28 mouse cellular contexts compared by ENCODE assay signal in genomic region chr4:7424081-7424480, GRCm38 (mm10).
"Had no signal": no experiment of that assay in that cellular context is flagged by ENCODE, and none has a peak within 500 bp of the region (broad histone marks: within the 10 kb centered on the region; RNA-seq: fewer than 3 reads in every experiment).

No protein-coding gene starts in this region.

- H3K9ac ChIP-seq: heart, embryonic 13.5 days; heart, embryonic 15.5 days; hindbrain, embryonic 13.5 days; hindbrain, embryonic 15.5 days; kidney, embryonic 15.5 days; limb, embryonic 13.5 days; limb, embryonic 15.5 days; liver, embryonic 12.5 days; liver, embryonic 14.5 days had no signal

- H3K27ac ChIP-seq: gastrocnemius, adult 2 months; heart, adult 2 months; heart, embryonic 13.5 days; heart, embryonic 15.5 days; hindbrain, embryonic 13.5 days; hindbrain, embryonic 15.5 days; hindbrain, postnatal 0 days; kidney, embryonic 15.5 days; kidney, postnatal 0 days; limb, embryonic 13.5 days; limb, embryonic 15.5 days; liver, embryonic 12.5 days; liver, embryonic 14.5 days had no signal

- H3K4me3 ChIP-seq: gastrocnemius, adult 2 months; heart, adult 2 months; heart, embryonic 13.5 days; heart, embryonic 15.5 days; hindbrain, embryonic 13.5 days; hindbrain, embryonic 15.5 days; kidney, embryonic 15.5 days; limb, embryonic 13.5 days; limb, embryonic 15.5 days; liver, embryonic 12.5 days had no signal

- ATAC-seq: hindbrain, postnatal 0 days; intestine, embryonic 16.5 days; liver, embryonic 12.5 days had no signal

- H3K27me3 ChIP-seq: heart, embryonic 13.5 days; heart, embryonic 15.5 days; hindbrain, embryonic 13.5 days; hindbrain, embryonic 15.5 days; kidney, embryonic 15.5 days; limb, embryonic 13.5 days; limb, embryonic 15.5 days; liver, embryonic 12.5 days had no signal

- H3K4me1 ChIP-seq: heart, embryonic 13.5 days; heart, embryonic 15.5 days; hindbrain, embryonic 13.5 days; hindbrain, embryonic 15.5 days; kidney, embryonic 15.5 days; limb, embryonic 13.5 days; limb, embryonic 15.5 days; liver, embryonic 12.5 days had no signal

- H3K4me2 ChIP-seq: heart, embryonic 11.5 days; heart, embryonic 13.5 days; heart, embryonic 15.5 days; hindbrain, embryonic 13.5 days; hindbrain, embryonic 15.5 days; kidney, embryonic 15.5 days; limb, embryonic 13.5 days; limb, embryonic 15.5 days; liver, embryonic 12.5 days had no signal

- H3K9me3 ChIP-seq: heart, embryonic 13.5 days; heart, embryonic 15.5 days; hindbrain, embryonic 13.5 days; hindbrain, embryonic 15.5 days; kidney, embryonic 15.5 days; limb, embryonic 13.5 days; limb, embryonic 15.5 days; liver, embryonic 12.5 days had no signal

- H3K36me3 ChIP-seq: heart, embryonic 13.5 days; heart, embryonic 15.5 days; hindbrain, embryonic 13.5 days; hindbrain, embryonic 15.5 days; kidney, embryonic 15.5 days; limb, embryonic 13.5 days; limb, embryonic 15.5 days; liver, embryonic 12.5 days had no signal

- DNase-seq: gastrocnemius, adult 2 months; gastrocnemius, postnatal 10 days; gastrocnemius, postnatal 36 days; heart, adult 11 months; heart, adult 2 months; heart, postnatal 14 days; heart, postnatal 36 days; kidney, adult 11 months; kidney, adult 2 months; kidney, adult 9 months; kidney, postnatal 14 days; kidney, postnatal 36 days; layer of hippocampus, adult 9-11 months; layer of hippocampus, postnatal 36 days; left cerebral cortex, postnatal 4 days had no signal
